Mouse (Mus musculus) MEL (cell line): ENCODE measurements at regions not wholly inside any gene's neighbourhood (a gene's known extent, or its start where the extent isn't known, plus 50 kb on each side); places are given as distances from the start of the nearest gene placed in this dataset.

Experiments used
- DNase-seq: peaks from one replicate; pipeline ENCODE4 v3.0.0; 2011; ENCODE audit warnings: low read depth, low spot score
- H3K27ac ChIP-seq: 2 replicates; pipeline ENCODE4 v1.5.1; 2012; ENCODE audit warnings: low read depth, mild to moderate bottlenecking, control low read depth, low read length, moderate library complexity; ENCODE audit not compliant: control insufficient read depth
- H3K27me3 ChIP-seq, 2 experiments: fragments of 150-350 bp in 1 of 2; sonication (generic) in 1 of 2; 2 replicates each; pipeline ENCODE4 v1.6.1; 2012; ENCODE audit warnings: low read length in 2 of 2, mild to moderate bottlenecking in 2 of 2, improper control_type of control experiment in 1 of 2, moderate library complexity in 1 of 2; ENCODE audit not compliant: insufficient read depth in 2 of 2, control insufficient read depth in 1 of 2
- H3K36me3 ChIP-seq, 2 experiments: 2 replicates each; pipeline ENCODE4 v1.6.1; 2012 to 2014; ENCODE audit warnings: low read length in 2 of 2, improper control_type of control experiment in 1 of 2, inconsistent platforms in 1 of 2, mild to moderate bottlenecking in 1 of 2; ENCODE audit not compliant: insufficient read depth in 2 of 2, control insufficient read depth in 1 of 2
- H3K4me1 ChIP-seq, 2 experiments: fragments of 150-350 bp in 1 of 2; sonication (generic) in 1 of 2; 2 replicates each; pipeline ENCODE4 v1.6.1; 2012; ENCODE audit warnings: low read length in 2 of 2, improper control_type of control experiment in 1 of 2, mild to moderate bottlenecking in 1 of 2; ENCODE audit not compliant: insufficient read depth in 2 of 2, control insufficient read depth in 1 of 2
- H3K4me3 ChIP-seq, 2 experiments: fragments of 150-350 bp in 1 of 2; sonication (generic) in 1 of 2; 2 replicates each; pipeline ENCODE4 v1.5.1; 2012; ENCODE audit warnings: low read depth in 2 of 2, low read length in 2 of 2, mild to moderate bottlenecking in 2 of 2, moderate library complexity in 2 of 2, control low read depth in 1 of 2, improper control_type of control experiment in 1 of 2; ENCODE audit not compliant: control insufficient read depth in 1 of 2, insufficient read depth in 1 of 2
- H3K79me2 ChIP-seq: 2 replicates; pipeline ENCODE4 v1.6.1; 2012; ENCODE audit warnings: mild to moderate bottlenecking, low read length, moderate library complexity; ENCODE audit not compliant: control insufficient read depth, poor library complexity, insufficient read depth
- H3K9ac ChIP-seq: 2 replicates; pipeline ENCODE4 v1.6.1; 2012; ENCODE audit warnings: low read depth, mild to moderate bottlenecking, control low read depth, low read length, moderate library complexity; ENCODE audit not compliant: control insufficient read depth, poor library complexity, severe bottlenecking
- H3K9me3 ChIP-seq: fragments of 150-350 bp; sonication (generic); replicated peaks from 2 replicates; pipeline ENCODE4 v1.6.1; 2012; ENCODE audit warnings: mild to moderate bottlenecking, low read length, improper control_type of control experiment, moderate library complexity; ENCODE audit not compliant: insufficient read depth
- CHD1 ChIP-seq: IDR thresholded peaks from 2 replicates; pipeline ENCODE4 v1.6.1; 2012; ENCODE audit warnings: low read depth, mild to moderate bottlenecking, inconsistent platforms, low read length, improper control_type of control experiment
- CHD2 ChIP-seq: IDR thresholded peaks from 2 replicates; pipeline ENCODE4 v1.6.1; 2011; ENCODE audit warnings: low read length, improper control_type of control experiment
- CTCF ChIP-seq, 3 experiments: IDR thresholded peaks in 2 of 3; conservative IDR thresholded peaks in 1 of 3; 2 replicates each; pipeline ENCODE4 v1.5.1; 2011 to 2012; ENCODE audit warnings: low read length in 3 of 3, low read depth in 2 of 3, mild to moderate bottlenecking in 2 of 3, improper control_type of control experiment in 1 of 3, inconsistent platforms in 1 of 3, mixed read lengths in 1 of 3, moderate library complexity in 1 of 3; ENCODE audit not compliant: control insufficient read depth in 1 of 3, insufficient read depth in 1 of 3, poor library complexity in 1 of 3, severe bottlenecking in 1 of 3
- E2F4 ChIP-seq: IDR thresholded peaks from 2 replicates; pipeline ENCODE4 v1.6.1; 2011; ENCODE audit warnings: low read depth, low read length, improper control_type of control experiment, borderline replicate concordance
- EP300 ChIP-seq, 2 experiments: IDR thresholded peaks; 2 replicates each; pipeline ENCODE4 v1.6.1; 2011; ENCODE audit warnings: improper control_type of control experiment in 2 of 2, low read length in 2 of 2, low read depth in 1 of 2, mild to moderate bottlenecking in 1 of 2
- ETS1 ChIP-seq: IDR thresholded peaks from 2 replicates; pipeline ENCODE4 v1.6.1; 2012; ENCODE audit warnings: low read depth, mild to moderate bottlenecking, inconsistent platforms, low read length, improper control_type of control experiment, moderate library complexity
- GATA1 ChIP-seq: IDR thresholded peaks from 2 replicates; pipeline ENCODE4 v1.6.1; 2011; ENCODE audit warnings: low read depth, low read length, improper control_type of control experiment
- HCFC1 ChIP-seq: IDR thresholded peaks from 2 replicates; pipeline ENCODE4 v1.6.1; 2012; ENCODE audit warnings: low read depth, mild to moderate bottlenecking, inconsistent platforms, low read length, improper control_type of control experiment, moderate library complexity
- JUND ChIP-seq: IDR thresholded peaks from 2 replicates; pipeline ENCODE4 v1.6.1; 2011; ENCODE audit warnings: low read depth, mild to moderate bottlenecking, improper control_type of control experiment, low read length
- KAT2A ChIP-seq: conservative IDR thresholded peaks from 2 replicates; pipeline ENCODE4 v1.6.1; 2012; ENCODE audit warnings: low read depth, low read length, improper control_type of control experiment, inconsistent platforms
- MXI1 ChIP-seq: IDR thresholded peaks from 2 replicates; pipeline ENCODE4 v1.6.1; 2011; ENCODE audit warnings: mild to moderate bottlenecking, low read depth, low read length, improper control_type of control experiment
- MYB ChIP-seq: IDR thresholded peaks from 2 replicates; pipeline ENCODE4 v1.6.1; 2011; ENCODE audit warnings: mild to moderate bottlenecking, low read depth, low read length, improper control_type of control experiment
- POLR2A ChIP-seq, 2 experiments: IDR thresholded peaks; 2 replicates each; pipeline ENCODE4 v1.6.1; 2011 to 2012; ENCODE audit warnings: low read length in 2 of 2, mild to moderate bottlenecking in 2 of 2, control low read depth in 1 of 2, improper control_type of control experiment in 1 of 2, low read depth in 1 of 2, moderate library complexity in 1 of 2; ENCODE audit not compliant: control insufficient read depth in 1 of 2, insufficient read depth in 1 of 2, poor library complexity in 1 of 2
- POLR2AphosphoS5 ChIP-seq: IDR thresholded peaks from 2 replicates; pipeline ENCODE4 v1.6.1; 2012; ENCODE audit warnings: low read depth, borderline replicate concordance, mild to moderate bottlenecking, inconsistent platforms, low read length, moderate library complexity, mixed read lengths
- RCOR1 ChIP-seq: IDR thresholded peaks from 2 replicates; pipeline ENCODE4 v1.6.1; 2012; ENCODE audit warnings: low read depth, mild to moderate bottlenecking, inconsistent platforms, low read length, improper control_type of control experiment
- SIN3A ChIP-seq: IDR thresholded peaks from 2 replicates; pipeline ENCODE4 v1.6.1; 2012; ENCODE audit warnings: low read length, improper control_type of control experiment, inconsistent platforms
- SMC3 ChIP-seq: IDR thresholded peaks from 2 replicates; pipeline ENCODE4 v1.6.1; 2011; ENCODE audit warnings: low read depth, low read length, improper control_type of control experiment
- TAL1 ChIP-seq: IDR thresholded peaks from 2 replicates; pipeline ENCODE4 v1.6.1; 2012; ENCODE audit warnings: mild to moderate bottlenecking, inconsistent platforms, low read length, moderate library complexity, mixed read lengths
- TBP ChIP-seq: IDR thresholded peaks from 2 replicates; pipeline ENCODE4 v1.8.0; 2011; ENCODE audit warnings: low read depth, low read length, improper control_type of control experiment
- ZKSCAN1 ChIP-seq: IDR thresholded peaks from 2 replicates; pipeline ENCODE4 v1.6.1; 2012; ENCODE audit warnings: low read depth, mild to moderate bottlenecking, inconsistent platforms, low read length, improper control_type of control experiment, moderate library complexity
- ZNF384 ChIP-seq: IDR thresholded peaks from 2 replicates; pipeline ENCODE4 v1.6.1; 2012; ENCODE audit warnings: low read depth, mild to moderate bottlenecking, inconsistent platforms, low read length, improper control_type of control experiment

DNA sequence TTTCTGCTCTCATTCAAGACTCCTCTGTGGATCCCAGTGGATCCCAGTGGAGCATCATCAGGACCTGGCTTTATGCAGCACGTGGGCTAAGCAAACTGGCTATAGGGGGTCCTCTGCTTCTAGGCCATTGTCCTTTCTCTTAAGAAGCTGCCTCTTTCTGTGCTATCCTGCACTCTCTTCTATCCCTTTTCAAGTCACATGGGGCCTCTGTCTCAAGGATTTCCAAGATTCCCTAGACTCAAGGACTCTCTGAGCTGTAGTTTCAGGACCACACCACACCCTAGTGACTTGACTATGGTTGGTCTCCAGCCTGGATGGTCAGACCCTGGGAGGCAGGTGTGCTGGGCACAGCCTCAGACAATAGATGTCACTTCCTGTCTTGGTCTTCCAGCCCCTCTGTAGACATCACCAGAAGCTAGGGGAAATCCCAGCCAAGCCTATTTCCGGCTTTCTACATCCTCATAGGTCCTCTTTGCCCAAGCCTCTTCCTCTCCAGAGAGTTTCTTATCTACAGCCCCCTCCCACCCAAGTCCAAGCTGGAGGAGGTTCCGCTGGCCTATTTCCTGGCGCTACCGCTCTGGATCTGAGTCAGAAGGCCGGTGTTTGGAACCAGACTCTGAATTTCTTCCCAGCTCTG lies 78.6 kb upstream of the Mef2a start:
- Histone ChIP-seq H3K9ac (no peak overlapping the region), H3K79me2 (no peaks in the 10 kb centered on the region), H3K4me3 (no peak overlapping the region), H3K4me1 (no peaks in the 10 kb centered on the region), H3K27ac (no peak overlapping the region), H3K36me3 (no peaks in the 10 kb centered on the region), H3K27me3 (no peaks in the 10 kb centered on the region), H3K9me3 (no peaks in the 10 kb centered on the region)
- TF ChIP-seq CHD1, result no peak
- no peak for TF ChIP-seq ZNF384
- no peak for TF ChIP-seq CTCF (IDR thresholded peaks at IDR 0.05 in 2 of 3, conservative IDR thresholded peaks at IDR 0.05 in 1 of 3; ENCODE audit: control insufficient read depth in 1 of 3, insufficient read depth in 1 of 3, low read depth in 2 of 3, low read length in 3 of 3, poor library complexity in 1 of 3, severe bottlenecking in 1 of 3)
- no peak for TF ChIP-seq JUND
- no peak for TF ChIP-seq CHD2
- no peak for TF ChIP-seq KAT2A
- TF ChIP-seq ZKSCAN1, result no peak
- no peak for TF ChIP-seq MXI1
- no peak for TF ChIP-seq TAL1
- no peak for TF ChIP-seq ETS1
- TF ChIP-seq POLR2A (IDR thresholded peaks at IDR 0.05; ENCODE audit: control insufficient read depth in 1 of 2, insufficient read depth in 1 of 2, low read depth in 1 of 2, low read length in 2 of 2, poor library complexity in 1 of 2), result no peak
- DNase-seq, result no peak

DNA sequence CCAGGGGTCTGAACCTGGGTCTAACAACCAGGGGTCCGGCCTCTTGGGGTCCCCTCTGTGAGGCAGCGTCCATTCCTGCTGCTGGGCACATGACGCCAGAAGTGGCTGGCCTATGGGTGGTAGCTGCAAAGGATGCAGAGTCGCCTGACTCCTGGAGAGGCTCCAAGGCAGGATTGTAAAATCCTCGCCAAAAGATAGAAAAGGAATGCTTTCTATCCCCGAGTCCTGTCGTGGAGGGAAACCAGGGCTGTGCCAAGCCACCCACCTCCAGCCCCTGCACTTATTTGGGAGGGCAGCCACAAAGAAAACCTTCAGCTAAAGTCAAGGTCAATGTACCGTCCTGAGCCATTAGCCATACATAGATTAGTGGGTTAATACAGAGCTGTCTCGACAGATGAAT lies 73.9 kb upstream of the Mef2a start:
- no peaks in the 10 kb centered on the region for H3K79me2 ChIP-seq
- no peak overlapping the region for H3K9ac ChIP-seq
- H3K27me3 ChIP-seq, result 0 out of 4 replicates have a peak, but pooled peaks cover 2% of the 10 kb centered on the region in 2 experiments
- peaks cover 0 to 10% of the 10 kb centered on the region in 2 experiments; a peak in 2 of 4 replicates for H3K36me3 ChIP-seq
- no peaks in the 10 kb centered on the region for H3K9me3 ChIP-seq
- peaks cover 0 to 15% of the 10 kb centered on the region in 2 experiments; a peak in 2 of 4 replicates for H3K4me1 ChIP-seq
- no peak for TF ChIP-seq SMC3
- no peak for TF ChIP-seq MYB
- TF ChIP-seq TAL1, result no peak
- TF ChIP-seq GATA1, result no peak
- TF ChIP-seq RCOR1, result no peak
- TF ChIP-seq POLR2AphosphoS5, result no peak
- TF ChIP-seq HCFC1, result no peak
- TF ChIP-seq EP300 (IDR thresholded peaks at IDR 0.05; ENCODE audit: low read depth in 1 of 2, low read length in 2 of 2), result no peak
- TF ChIP-seq E2F4, result no peak
- TF ChIP-seq JUND, result no peak
- no peak for TF ChIP-seq SIN3A
- TF ChIP-seq CTCF (IDR thresholded peaks at IDR 0.05 in 2 of 3, conservative IDR thresholded peaks at IDR 0.05 in 1 of 3; ENCODE audit: control insufficient read depth in 1 of 3, insufficient read depth in 1 of 3, low read depth in 2 of 3, low read length in 3 of 3, poor library complexity in 1 of 3, severe bottlenecking in 1 of 3), result no peak
- TF ChIP-seq TBP, result no peak
- no peak overlapping the region for H3K4me3 ChIP-seq
- no peak overlapping the region for H3K27ac ChIP-seq
- no peak for DNase-seq
